Mouse (Mus musculus) MEL (cell line): ENCODE data around the gene Axdnd1. TPM values are rescaled to one million over a fixed set of nuclear protein-coding genes. Genes with fewer than 3 reads are reported as not detected.

Source experiments
- DNase-seq: peaks from one replicate; pipeline ENCODE4 v3.0.0; 2011; ENCODE audit warnings: low read depth, low spot score
- H3K27ac ChIP-seq: 2 replicates; pipeline ENCODE4 v1.5.1; 2012; ENCODE audit warnings: low read depth, mild to moderate bottlenecking, control low read depth, low read length, moderate library complexity; ENCODE audit not compliant: control insufficient read depth
- H3K27me3 ChIP-seq, 2 experiments: fragments of 150-350 bp in 1 of 2; sonication (generic) in 1 of 2; 2 replicates each; pipeline ENCODE4 v1.6.1; 2012; ENCODE audit warnings: low read length in 2 of 2, mild to moderate bottlenecking in 2 of 2, improper control_type of control experiment in 1 of 2, moderate library complexity in 1 of 2; ENCODE audit not compliant: insufficient read depth in 2 of 2, control insufficient read depth in 1 of 2
- H3K36me3 ChIP-seq, 2 experiments: 2 replicates each; pipeline ENCODE4 v1.6.1; 2012 to 2014; ENCODE audit warnings: low read length in 2 of 2, improper control_type of control experiment in 1 of 2, inconsistent platforms in 1 of 2, mild to moderate bottlenecking in 1 of 2; ENCODE audit not compliant: insufficient read depth in 2 of 2, control insufficient read depth in 1 of 2
- H3K4me1 ChIP-seq, 2 experiments: fragments of 150-350 bp in 1 of 2; sonication (generic) in 1 of 2; 2 replicates each; pipeline ENCODE4 v1.6.1; 2012; ENCODE audit warnings: low read length in 2 of 2, improper control_type of control experiment in 1 of 2, mild to moderate bottlenecking in 1 of 2; ENCODE audit not compliant: insufficient read depth in 2 of 2, control insufficient read depth in 1 of 2
- H3K4me3 ChIP-seq, 2 experiments: fragments of 150-350 bp in 1 of 2; sonication (generic) in 1 of 2; 2 replicates each; pipeline ENCODE4 v1.5.1; 2012; ENCODE audit warnings: low read depth in 2 of 2, low read length in 2 of 2, mild to moderate bottlenecking in 2 of 2, moderate library complexity in 2 of 2, control low read depth in 1 of 2, improper control_type of control experiment in 1 of 2; ENCODE audit not compliant: control insufficient read depth in 1 of 2, insufficient read depth in 1 of 2
- H3K79me2 ChIP-seq: 2 replicates; pipeline ENCODE4 v1.6.1; 2012; ENCODE audit warnings: mild to moderate bottlenecking, low read length, moderate library complexity; ENCODE audit not compliant: control insufficient read depth, poor library complexity, insufficient read depth
- H3K9ac ChIP-seq: 2 replicates; pipeline ENCODE4 v1.6.1; 2012; ENCODE audit warnings: low read depth, mild to moderate bottlenecking, control low read depth, low read length, moderate library complexity; ENCODE audit not compliant: control insufficient read depth, poor library complexity, severe bottlenecking
- H3K9me3 ChIP-seq: fragments of 150-350 bp; sonication (generic); replicated peaks from 2 replicates; pipeline ENCODE4 v1.6.1; 2012; ENCODE audit warnings: mild to moderate bottlenecking, low read length, improper control_type of control experiment, moderate library complexity; ENCODE audit not compliant: insufficient read depth
- BHLHE40 ChIP-seq: IDR thresholded peaks from 2 replicates; pipeline ENCODE4 v1.6.1; 2012; ENCODE audit warnings: low read depth, mild to moderate bottlenecking, inconsistent platforms, low read length, improper control_type of control experiment, borderline replicate concordance
- CHD2 ChIP-seq: IDR thresholded peaks from 2 replicates; pipeline ENCODE4 v1.6.1; 2011; ENCODE audit warnings: low read length, improper control_type of control experiment
- CTCF ChIP-seq, 3 experiments: IDR thresholded peaks in 2 of 3; conservative IDR thresholded peaks in 1 of 3; 2 replicates each; pipeline ENCODE4 v1.5.1; 2011 to 2012; ENCODE audit warnings: low read length in 3 of 3, low read depth in 2 of 3, mild to moderate bottlenecking in 2 of 3, improper control_type of control experiment in 1 of 3, inconsistent platforms in 1 of 3, mixed read lengths in 1 of 3, moderate library complexity in 1 of 3; ENCODE audit not compliant: control insufficient read depth in 1 of 3, insufficient read depth in 1 of 3, poor library complexity in 1 of 3, severe bottlenecking in 1 of 3
- E2F4 ChIP-seq: IDR thresholded peaks from 2 replicates; pipeline ENCODE4 v1.6.1; 2011; ENCODE audit warnings: low read depth, low read length, improper control_type of control experiment, borderline replicate concordance
- ELF1 ChIP-seq: IDR thresholded peaks from 2 replicates; pipeline ENCODE4 v1.6.1; 2014; ENCODE audit warnings: low read depth, mild to moderate bottlenecking, inconsistent platforms, low read length, improper control_type of control experiment, moderate library complexity
- EP300 ChIP-seq, 2 experiments: IDR thresholded peaks; 2 replicates each; pipeline ENCODE4 v1.6.1; 2011; ENCODE audit warnings: improper control_type of control experiment in 2 of 2, low read length in 2 of 2, low read depth in 1 of 2, mild to moderate bottlenecking in 1 of 2
- ETS1 ChIP-seq: IDR thresholded peaks from 2 replicates; pipeline ENCODE4 v1.6.1; 2012; ENCODE audit warnings: low read depth, mild to moderate bottlenecking, inconsistent platforms, low read length, improper control_type of control experiment, moderate library complexity
- GABPA ChIP-seq: IDR thresholded peaks from 2 replicates; pipeline ENCODE4 v1.6.1; 2012; ENCODE audit warnings: low read depth, mild to moderate bottlenecking, inconsistent platforms, low read length, improper control_type of control experiment, moderate library complexity
- GATA1 ChIP-seq: IDR thresholded peaks from 2 replicates; pipeline ENCODE4 v1.6.1; 2011; ENCODE audit warnings: low read depth, low read length, improper control_type of control experiment
- HCFC1 ChIP-seq: IDR thresholded peaks from 2 replicates; pipeline ENCODE4 v1.6.1; 2012; ENCODE audit warnings: low read depth, mild to moderate bottlenecking, inconsistent platforms, low read length, improper control_type of control experiment, moderate library complexity
- MAX ChIP-seq: IDR thresholded peaks from 2 replicates; pipeline ENCODE4 v1.6.1; 2011; ENCODE audit warnings: low read length, improper control_type of control experiment
- MEF2A ChIP-seq: IDR thresholded peaks from 2 replicates; pipeline ENCODE4 v1.6.1; 2014; ENCODE audit warnings: low read depth, mild to moderate bottlenecking, inconsistent platforms, low read length, improper control_type of control experiment; ENCODE audit not compliant: poor library complexity, insufficient replicate concordance, severe bottlenecking; ENCODE audit errors: extremely low read depth
- MXI1 ChIP-seq: IDR thresholded peaks from 2 replicates; pipeline ENCODE4 v1.6.1; 2011; ENCODE audit warnings: mild to moderate bottlenecking, low read depth, low read length, improper control_type of control experiment
- MYB ChIP-seq: IDR thresholded peaks from 2 replicates; pipeline ENCODE4 v1.6.1; 2011; ENCODE audit warnings: mild to moderate bottlenecking, low read depth, low read length, improper control_type of control experiment
- MYC ChIP-seq: IDR thresholded peaks from 2 replicates; pipeline ENCODE4 v1.6.1; 2011; ENCODE audit warnings: low read depth, mild to moderate bottlenecking, low read length, improper control_type of control experiment, moderate library complexity
- POLR2A ChIP-seq, 2 experiments: IDR thresholded peaks; 2 replicates each; pipeline ENCODE4 v1.6.1; 2011 to 2012; ENCODE audit warnings: low read length in 2 of 2, mild to moderate bottlenecking in 2 of 2, control low read depth in 1 of 2, improper control_type of control experiment in 1 of 2, low read depth in 1 of 2, moderate library complexity in 1 of 2; ENCODE audit not compliant: control insufficient read depth in 1 of 2, insufficient read depth in 1 of 2, poor library complexity in 1 of 2
- RAD21 ChIP-seq: IDR thresholded peaks from 2 replicates; pipeline ENCODE4 v1.6.1; 2011; ENCODE audit warnings: mild to moderate bottlenecking, low read depth, low read length, improper control_type of control experiment
- TAL1 ChIP-seq: IDR thresholded peaks from 2 replicates; pipeline ENCODE4 v1.6.1; 2012; ENCODE audit warnings: mild to moderate bottlenecking, inconsistent platforms, low read length, moderate library complexity, mixed read lengths
- TBP ChIP-seq: IDR thresholded peaks from 2 replicates; pipeline ENCODE4 v1.8.0; 2011; ENCODE audit warnings: low read depth, low read length, improper control_type of control experiment
- UBTF ChIP-seq: IDR thresholded peaks from 2 replicates; pipeline ENCODE4 v1.6.1; 2012; ENCODE audit warnings: low read depth, mild to moderate bottlenecking, inconsistent platforms, low read length, improper control_type of control experiment, moderate library complexity, borderline replicate concordance; ENCODE audit not compliant: insufficient read depth
- ZC3H11A ChIP-seq: IDR thresholded peaks from 2 replicates; pipeline ENCODE4 v1.6.1; 2012; ENCODE audit warnings: low read depth, mild to moderate bottlenecking, inconsistent platforms, low read length, improper control_type of control experiment
- polyA plus RNA-seq, 2 experiments: library from polyadenylated mRNA; stranded (reverse) in 1 of 2; unstranded in 1 of 2; fragments of >175 nt in 1 of 2; fragments of >200 nt in 1 of 2; gene quantifications; 2 replicates each; pipeline versions ENCODE4 v1.2.1 to v1.2.4; 2012; ENCODE audit warnings: low replicate concordance in 2 of 2, low read depth in 1 of 2; ENCODE audit not compliant: insufficient read length in 2 of 2, insufficient read depth in 1 of 2, missing spikeins in 1 of 2
- total RNA-seq: library from RNA; depleted of rRNA; stranded (reverse); fragments of 300-350 nt; gene quantifications from 2 replicates; pipeline ENCODE4 v1.2.3, GENCODE M21; 2012

The Axdnd1 gene
- total and polyA plus RNA-seq, 3 experiments, result 0.08 to 0.29 TPM; not detected in 1

- peak; percentile 50 for TF ChIP-seq TAL1
- no peak for TF ChIP-seq MEF2A
- peak; percentile 84; the same call in 1 of the 2 replicates for TF ChIP-seq BHLHE40
- TF ChIP-seq CHD2, result no peak
- peak; percentile 79 to 89; a peak in 3 of 4 replicates for TF ChIP-seq EP300 (IDR thresholded peaks at IDR 0.05; ENCODE audit: low read depth in 1 of 2, low read length in 2 of 2)
- peak; percentile 74; the same call in 1 of the 2 replicates for TF ChIP-seq MAX
- 0 out of 2 replicates have a peak, but pooled peaks have one; percentile 58 for TF ChIP-seq TBP
- TF ChIP-seq, all 39 proteins: peak for 13
Measured at GRCm38 (mm10) chr1:156288556-156289221, 132.3 kb downstream of the Axdnd1 start (continued).

GRCm38 (mm10) chr1:156285541-156285896, 135.4 kb downstream of the Axdnd1 start:
- TF ChIP-seq E2F4, result no peak
- TF ChIP-seq HCFC1, result no peak
- H3K4me1 ChIP-seq, result peaks cover 13 to 18% of the 10 kb centered on the region in 2 experiments

GRCm38 (mm10) chr1:156284851-156285540, 136.0 kb downstream of the Axdnd1 start:
- no peaks in the 10 kb centered on the region for H3K27me3 ChIP-seq
- no peaks in the 10 kb centered on the region for H3K9me3 ChIP-seq
- TF ChIP-seq MYC (no peak), HCFC1 (no peak), GABPA (no peak), MXI1 (no peak), ETS1 (no peak), BHLHE40 (no peak), GATA1 (no peak), E2F4 (no peak), UBTF (no peak), RAD21 (no peak), CTCF (IDR thresholded peaks at IDR 0.05 in 2 of 3, conservative IDR thresholded peaks at IDR 0.05 in 1 of 3; ENCODE audit: control insufficient read depth in 1 of 3, insufficient read depth in 1 of 3, low read depth in 2 of 3, low read length in 3 of 3, poor library complexity in 1 of 3, severe bottlenecking in 1 of 3) (no peak), ELF1 (no peak), POLR2A (IDR thresholded peaks at IDR 0.05; ENCODE audit: control insufficient read depth in 1 of 2, insufficient read depth in 1 of 2, low read depth in 1 of 2, low read length in 2 of 2, poor library complexity in 1 of 2) (no peak), ZC3H11A (no peak), MYB (no peak)
- TF ChIP-seq, all 39 proteins: peak for 0
- peak overlapping the region; percentile 40; the same call in 1 of the 2 replicates for H3K27ac ChIP-seq
- no peak for DNase-seq
- H3K4me1 ChIP-seq, result peaks cover 12 to 13% of the 10 kb centered on the region in 2 experiments
- H3K36me3 ChIP-seq, result peaks cover 0 to 22% of the 10 kb centered on the region in 2 experiments; a peak in 2 of 4 replicates
- no peak overlapping the region for H3K4me3 ChIP-seq
- H3K79me2 ChIP-seq, result no peaks in the 10 kb centered on the region
- H3K9ac ChIP-seq, result 0 out of 2 replicates have a peak overlapping the region, but pooled peaks have one; percentile 13

More at GRCm38 (mm10) chr1:156285541-156285896, 135.4 kb downstream of the Axdnd1 start:
- Histone ChIP-seq H3K36me3 (peaks cover 0 to 27% of the 10 kb centered on the region in 2 experiments; a peak in 2 of 4 replicates), H3K27me3 (no peaks in the 10 kb centered on the region), H3K27ac (no peak overlapping the region), H3K9ac (no peak overlapping the region), H3K9me3 (no peaks in the 10 kb centered on the region), H3K79me2 (no peaks in the 10 kb centered on the region), H3K4me3 (no peak overlapping the region)
- DNase-seq, result no peak
